Mouse (Mus musculus): Measurements from ENCODE around the gene Ist1. TPM values are rescaled to one million over a fixed set of nuclear protein-coding genes. Genes with fewer than 3 reads are reported as not detected.

The Ist1 gene
- polyA plus RNA-seq, 1 experiment from 2014 or later: 197 TPM

GRCm38 (mm10) chr8:109632498-109632897 is 60.6 kb downstream of the Ist1 start:
- Histone ChIP-seq H3K4me3 (no peak overlapping the region), H3K9ac (no peak overlapping the region), H3K36me3 (no peaks in the 10 kb centered on the region), H3K4me1 (no peaks in the 10 kb centered on the region), H3K27ac (no peak overlapping the region), H3K4me2 (replicated peaks) (no peak overlapping the region), H3K27me3 (replicated peaks) (no peaks in the 10 kb centered on the region), H3K9me3 (no peaks in the 10 kb centered on the region)
- WGBS: 87% methylated on average over 5 of the region's 5 CpGs
- no peak for ATAC-seq (ENCODE audit: low FRiP score, low read depth)

DNA sequence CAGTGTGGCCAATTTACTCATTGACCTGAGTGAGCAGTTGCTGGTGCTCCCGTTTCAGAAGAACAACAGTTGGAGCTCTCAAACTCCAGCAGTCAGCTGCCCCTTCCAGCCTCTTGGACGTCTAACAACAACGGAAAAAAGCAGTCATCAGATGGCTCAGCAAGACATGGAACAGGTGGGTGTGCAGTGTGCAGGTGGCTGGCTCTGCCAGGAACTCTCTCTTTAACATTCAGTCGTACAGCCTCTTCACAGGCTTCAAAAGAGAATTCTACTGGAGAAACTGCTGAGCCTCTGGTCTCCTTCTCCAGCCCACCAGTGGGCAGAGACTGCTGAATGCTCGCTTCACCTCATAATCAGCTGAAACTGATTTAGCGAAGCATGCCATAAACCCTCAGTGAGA is 64.4 kb downstream of the Ist1 start:
- Histone ChIP-seq H3K9me3 (peaks cover 3% of the 10 kb centered on the region; the same call in 1 of the 2 replicates), H3K4me3 (no peak overlapping the region), H3K27me3 (replicated peaks) (no peaks in the 10 kb centered on the region), H3K27ac (no peak overlapping the region), H3K4me1 (no peaks in the 10 kb centered on the region), H3K36me3 (no peaks in the 10 kb centered on the region), H3K9ac (no peak overlapping the region), H3K4me2 (replicated peaks) (no peak overlapping the region)
- 75% methylated on average over 6 of the region's 6 CpGs for WGBS
- ATAC-seq (ENCODE audit: low FRiP score, low read depth): no peak

Other genes with a start within 250 kb of the Ist1 start
- 1.7 and 1.8 TPM in 2 replicates for gene Pmfbp1, start 199.2 kb downstream of the Ist1 start, polyA plus RNA-seq (2016; fragmentation: Nextera tagmentation; extraction: Ambion mirVana)
- 28.2 and 28.4 TPM in 2 replicates for gene Dhx38, start 127.4 kb downstream of the Ist1 start, polyA plus RNA-seq (2016; fragmentation: Nextera tagmentation; extraction: Ambion mirVana)
- gene Txnl4b, start 127.4 kb downstream of the Ist1 start, polyA plus RNA-seq (2016; fragmentation: Nextera tagmentation; extraction: Ambion mirVana): 23.4 and 28.4 TPM in 2 replicates
- 0.89 and 0.94 TPM in 2 replicates for gene Hp, start 114.1 kb downstream of the Ist1 start, polyA plus RNA-seq (2016; fragmentation: Nextera tagmentation; extraction: Ambion mirVana)
- gene Dhodh, start 84.6 kb downstream of the Ist1 start, polyA plus RNA-seq (2016; fragmentation: Nextera tagmentation; extraction: Ambion mirVana): 33.8 and 34.3 TPM in 2 replicates
- gene Pkd1l3, start 78.7 kb downstream of the Ist1 start, polyA plus RNA-seq (2016; fragmentation: Nextera tagmentation; extraction: Ambion mirVana): 0.14 and 0.20 TPM in 2 replicates
- 77.7 and 79.1 TPM in 2 replicates for gene Zfp821, start 12.3 kb upstream of the Ist1 start, polyA plus RNA-seq (2016; fragmentation: Nextera tagmentation; extraction: Ambion mirVana)
- 6.3 and 7.8 TPM in 2 replicates for gene Atxn1l, start 44.5 kb upstream of the Ist1 start, polyA plus RNA-seq (2016; fragmentation: Nextera tagmentation; extraction: Ambion mirVana)
- 56.4 and 62.9 TPM in 2 replicates for gene Ap1g1, start 85.3 kb upstream of the Ist1 start, polyA plus RNA-seq (2016; fragmentation: Nextera tagmentation; extraction: Ambion mirVana)
- gene Phlpp2, start 175.3 kb upstream of the Ist1 start, polyA plus RNA-seq (2016; fragmentation: Nextera tagmentation; extraction: Ambion mirVana): 3.3 and 3.5 TPM in 2 replicates

All from neural tube, embryonic 12.5 days (tissue).